In genomic region chr5:88990196-88990747, GRCm38 (mm10) we compare ENCODE assay signal across 13 mouse cellular contexts.
DNase-seq lines count a peak whose midpoint lies in the region; ATAC-seq and TF ChIP-seq lines count a peak whose summit lies in the region.
"Had no signal": no experiment of that assay in that cellular context is flagged by ENCODE, and none has a peak within 500 bp of the region (broad histone marks: within the 10 kb centered on the region; RNA-seq: fewer than 3 reads in every experiment).

No protein-coding gene starts in this region.

- no peak overlapping the region for H3K9ac ChIP-seq in hindbrain, postnatal 0 days (replicated peaks; ENCODE audit: low read length)
- no peak overlapping the region for H3K9ac ChIP-seq in hindbrain, embryonic 12.5 days
- H3K9ac ChIP-seq: midbrain, embryonic 12.5 days had no signal

- H3K36me3 ChIP-seq in hindbrain, postnatal 0 days (ENCODE audit: insufficient read depth, low read length): no peaks in the 10 kb centered on the region
- no peaks in the 10 kb centered on the region for H3K36me3 ChIP-seq in hindbrain, embryonic 12.5 days
- H3K36me3 ChIP-seq: heart, embryonic 10.5 days; midbrain, embryonic 12.5 days had no signal

- H3K4me3 ChIP-seq in hindbrain, postnatal 0 days (ENCODE audit: low read length): no peak overlapping the region
- H3K4me3 ChIP-seq in hindbrain, embryonic 12.5 days: no peak overlapping the region
- H3K4me3 ChIP-seq: heart, embryonic 10.5 days; midbrain, embryonic 12.5 days had no signal

- no peaks in the 10 kb centered on the region for H3K4me1 ChIP-seq in hindbrain, postnatal 0 days (ENCODE audit: insufficient read depth, low read length)
- H3K4me1 ChIP-seq in hindbrain, embryonic 12.5 days: no peaks in the 10 kb centered on the region
- H3K4me1 ChIP-seq: heart, embryonic 10.5 days; midbrain, embryonic 12.5 days had no signal

- no peak for DNase-seq in cerebellum, postnatal 25 days
- DNase-seq in hindbrain, postnatal 0 days (ENCODE audit: low spot score): peak; percentile 66
- DNase-seq in right cerebral cortex, postnatal 10 days (ENCODE audit: low spot score in 2 of 2): peak; percentile 66 to 72
- no peak for DNase-seq in right cerebral cortex, postnatal 4 days
- DNase-seq in adipocyte (ENCODE audit: low spot score): no peak
- DNase-seq: lung, adult 2 months had no signal

- H3K4me2 ChIP-seq in hindbrain, postnatal 0 days (ENCODE audit: low read depth, low read length): no peak overlapping the region
- no peak overlapping the region for H3K4me2 ChIP-seq in hindbrain, embryonic 12.5 days (replicated peaks)
- H3K4me2 ChIP-seq: midbrain, embryonic 12.5 days had no signal

- no peaks in the 10 kb centered on the region for H3K9me3 ChIP-seq in hindbrain, postnatal 0 days (ENCODE audit: low read length)
- H3K9me3 ChIP-seq in hindbrain, embryonic 12.5 days (replicated peaks): no peaks in the 10 kb centered on the region
- H3K9me3 ChIP-seq: heart, embryonic 10.5 days; midbrain, embryonic 12.5 days had no signal

- peak; percentile 26; the same call in 1 of the 2 replicates for ATAC-seq in cerebellum, adult (ENCODE audit: insufficient number of reproducible peaks, low FRiP score, low TSS enrichment)
- ATAC-seq in hindbrain, postnatal 0 days: peak; percentile 87
- ATAC-seq in hindbrain, embryonic 12.5 days (ENCODE audit: low FRiP score): no peak
- no peak for ATAC-seq in megakaryocyte-erythroid progenitor cell, adult 5-6 weeks (replicated peaks; ENCODE audit: low FRiP score, low TSS enrichment, poor library complexity, severe bottlenecking)
- ATAC-seq: activated CD4-positive, CD25-positive, alpha-beta regulatory T cell, adult 4 months; forebrain, embryonic 16.5 days had no signal

- TF ChIP-seq CTCF in hindbrain, postnatal 0 days (IDR thresholded peaks at IDR 0.05; ENCODE audit: low read depth): no peak

- H3K27ac ChIP-seq in hindbrain, postnatal 0 days: peak overlapping the region; percentile 68; the same call in 1 of the 2 replicates
- no peak overlapping the region for H3K27ac ChIP-seq in hindbrain, embryonic 12.5 days
- H3K27ac ChIP-seq: heart, embryonic 10.5 days; midbrain, embryonic 12.5 days had no signal

- 50% methylated on average over 9 of the region's 9 CpGs for WGBS in hindbrain, postnatal 0 days
- WGBS in hindbrain, embryonic 12.5 days: 72% methylated on average over 9 of the region's 9 CpGs

- H3K27me3 ChIP-seq in hindbrain, postnatal 0 days (ENCODE audit: insufficient read depth, low read length): no peaks in the 10 kb centered on the region
- no peaks in the 10 kb centered on the region for H3K27me3 ChIP-seq in hindbrain, embryonic 12.5 days
- H3K27me3 ChIP-seq: midbrain, embryonic 12.5 days had no signal

Comparison
In these comparisons a context has a peak if more than half of its experiments do, and no peak if none do; other contexts are left out.
1. ATAC-seq: peak in cerebellum, adult (single experiment) and hindbrain, postnatal 0 days (single experiment); none in hindbrain, embryonic 12.5 days (single experiment) and megakaryocyte-erythroid progenitor cell, adult 5-6 weeks (single experiment).
2. DNase-seq: peak in hindbrain, postnatal 0 days (single experiment) and right cerebral cortex, postnatal 10 days (2 of 2); none in cerebellum, postnatal 25 days (0 of 2), right cerebral cortex, postnatal 4 days (single experiment) and adipocyte (single experiment).